Mouse (Mus musculus) stomach, postnatal 0 days (tissue): ENCODE results near the gene Pphln1. TPM values are rescaled to one million over a fixed set of nuclear protein-coding genes. Genes with fewer than 3 reads are reported as not detected.

Source experiments
- ATAC-seq: fragments of 200-750 bp; cut with Nextera tagmentation; 2 replicates; pipeline ENCODE4 v1.8.0; 2017; ENCODE audit not compliant: low FRiP score, low TSS enrichment
- DNase-seq: peaks from one replicate; pipeline ENCODE4 v3.0.0-alpha.2; 2016; ENCODE audit warnings: low spot score
- H3K27ac ChIP-seq: fragments of 300-500 bp; sonication (generic); replicated peaks from 2 replicates; pipeline ENCODE4 v1.5.1; 2014; ENCODE audit warnings: mild to moderate bottlenecking, control low read depth
- H3K27me3 ChIP-seq: fragments of 300-500 bp; sonication (generic); 2 replicates; pipeline ENCODE4 v1.6.1; 2014; ENCODE audit warnings: low read length; ENCODE audit not compliant: control insufficient read depth, insufficient read depth
- H3K36me3 ChIP-seq: fragments of 300-500 bp; sonication (generic); 2 replicates; pipeline ENCODE4 v1.6.1; 2014; ENCODE audit warnings: low read length, mixed read lengths; ENCODE audit not compliant: control insufficient read depth, insufficient read depth
- H3K4me1 ChIP-seq: fragments of 300-500 bp; sonication (generic); replicated peaks from 2 replicates; pipeline ENCODE4 v1.6.1; 2014; ENCODE audit warnings: antibody characterized with exemption; ENCODE audit not compliant: control insufficient read depth, insufficient read depth
- H3K4me2 ChIP-seq: fragments of 300-500 bp; sonication (generic); replicated peaks from 2 replicates; pipeline ENCODE4 v1.6.1; 2014; ENCODE audit warnings: low read depth, mild to moderate bottlenecking, control low read depth, moderate library complexity
- H3K4me3 ChIP-seq: fragments of 300-500 bp; sonication (generic); 2 replicates; pipeline ENCODE4 v1.5.1; 2014; ENCODE audit warnings: low read depth, low read length, control low read depth
- H3K9ac ChIP-seq: fragments of 300-500 bp; sonication (generic); 2 replicates; pipeline ENCODE4 v1.6.1; 2014; ENCODE audit warnings: mild to moderate bottlenecking, low read length, control low read depth, mixed read lengths
- H3K9me3 ChIP-seq: fragments of 300-500 bp; sonication (generic); 2 replicates; pipeline ENCODE4 v1.6.1; 2016; ENCODE audit warnings: low read length; ENCODE audit not compliant: control insufficient read depth
- CTCF ChIP-seq: IDR thresholded peaks from 2 replicates; pipeline ENCODE4 v1.5.1; 2016; ENCODE audit warnings: antibody characterized with exemption, low read depth, mild to moderate bottlenecking, moderate library complexity
- EP300 ChIP-seq: optimal IDR thresholded peaks from 2 replicates; pipeline ENCODE3; 2016; ENCODE audit warnings: antibody characterized with exemption
- WGBS: fragments of 180-500 bp; shearing (Covaris S2); extraction: QIAGEN DNeasy Blood & Tissue Kit; methylation state at CpG from one replicate; pipeline ENCODE4 v1.1.7; 2014; 5-methylcytosine and 5-hydroxymethylcytosine counted together
- polyA plus RNA-seq: library from polyadenylated mRNA; unstranded; fragments of >200 nt; fragmentation: Nextera tagmentation; extraction: Ambion mirVana; gene quantifications from 2 replicates; pipeline ENCODE4 v1.2.1, GENCODE M21; 2015

Gene Pphln1
- polyA plus RNA-seq, 1 experiment from 2014 or later, result 18.2 TPM

DNA sequence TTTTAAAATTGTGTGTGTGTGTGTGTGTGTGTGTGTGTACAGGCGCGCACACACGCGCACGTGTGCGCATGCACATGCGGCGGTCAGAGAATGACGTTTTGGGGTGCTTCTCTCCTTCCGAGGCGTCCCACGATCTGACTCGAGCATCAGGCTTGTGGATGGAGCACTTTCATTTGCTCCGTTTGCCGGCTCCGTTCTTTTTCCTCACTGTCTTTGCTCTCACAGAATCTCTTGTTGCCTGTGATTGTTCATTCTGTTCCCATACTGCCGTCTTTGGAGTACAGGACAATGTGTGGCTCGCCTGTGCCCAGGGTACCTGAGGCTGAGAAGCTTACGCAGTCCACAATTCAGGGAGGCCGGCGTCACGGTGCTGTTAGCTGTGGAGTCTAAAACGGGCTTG lies 62.9 kb downstream of the Pphln1 start:
- no peak overlapping the region for H3K9ac ChIP-seq
- ATAC-seq, result no peak
- H3K27me3 ChIP-seq, result no peaks in the 10 kb centered on the region
- H3K36me3 ChIP-seq, result peaks cover 4% of the 10 kb centered on the region; the same call in 1 of the 2 replicates
- H3K4me1 ChIP-seq, result no peaks in the 10 kb centered on the region
- no peak overlapping the region for H3K4me2 ChIP-seq
- 95% methylated on average over 23 of the region's 23 CpGs for WGBS
- DNase-seq, result no peak
- no peak overlapping the region for H3K4me3 ChIP-seq
- no peak overlapping the region for H3K27ac ChIP-seq
- no peak for TF ChIP-seq CTCF
- no peaks in the 10 kb centered on the region for H3K9me3 ChIP-seq

DNA sequence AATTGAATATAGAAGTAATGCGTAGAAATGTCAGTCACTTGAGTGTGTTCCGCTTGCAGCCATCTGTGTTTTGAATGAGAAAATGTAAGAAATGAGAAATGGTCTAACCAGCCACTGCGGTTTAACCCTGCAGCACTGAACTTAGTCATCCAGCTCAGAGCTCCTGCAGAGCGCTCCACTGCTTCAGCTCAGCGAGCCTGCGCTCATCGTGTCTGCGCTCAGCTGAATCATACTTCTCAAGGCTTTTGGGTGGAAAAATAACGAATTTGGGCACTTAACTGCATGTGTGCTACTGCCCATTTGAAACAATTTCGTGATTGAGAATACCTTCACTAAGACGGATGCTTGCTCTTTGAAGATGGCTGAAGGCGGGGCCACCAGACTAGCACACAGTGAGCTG lies 73.5 kb downstream of the Pphln1 start:
- DNase-seq (no peak), ATAC-seq (no peak)
- no peak for TF ChIP-seq EP300
- TF ChIP-seq CTCF, result no peak
- Histone ChIP-seq H3K4me1 (no peaks in the 10 kb centered on the region), H3K9me3 (no peaks in the 10 kb centered on the region), H3K36me3 (no peaks in the 10 kb centered on the region), H3K27ac (no peak overlapping the region), H3K27me3 (no peaks in the 10 kb centered on the region), H3K4me3 (no peak overlapping the region), H3K9ac (no peak overlapping the region), H3K4me2 (no peak overlapping the region)
- WGBS, result 79% methylated on average over 12 of the region's 12 CpGs

DNA sequence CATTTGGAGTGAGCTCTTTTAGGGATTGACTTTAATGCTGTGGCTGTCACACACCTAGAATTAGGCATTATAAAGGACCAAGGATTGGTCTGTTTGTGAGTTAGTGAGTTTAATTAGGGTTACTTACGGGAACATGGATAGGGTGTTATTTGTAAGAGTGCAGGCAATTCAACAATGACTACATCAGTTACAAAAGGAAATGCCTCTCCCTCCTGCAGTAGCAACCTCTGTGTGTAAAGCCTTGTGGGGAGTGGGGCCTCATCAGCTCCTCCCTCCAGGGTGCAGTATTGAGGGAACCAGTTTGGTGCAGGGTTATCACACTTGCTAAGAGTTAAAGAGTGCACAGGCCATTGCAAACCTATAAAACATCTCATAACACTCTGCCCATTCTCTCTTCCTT lies 73.9 kb downstream of the Pphln1 start:
- H3K27ac ChIP-seq, result no peak overlapping the region
- no peaks in the 10 kb centered on the region for H3K36me3 ChIP-seq
- ATAC-seq (no peak), DNase-seq (no peak)
- no peak overlapping the region for H3K4me3 ChIP-seq
- H3K9ac ChIP-seq, result no peak overlapping the region
- TF ChIP-seq CTCF (no peak), EP300 (no peak)
- 64% methylated on average over 1 of the region's 1 CpGs for WGBS
- H3K27me3 ChIP-seq, result no peaks in the 10 kb centered on the region
- no peak overlapping the region for H3K4me2 ChIP-seq
- no peaks in the 10 kb centered on the region for H3K9me3 ChIP-seq
- H3K4me1 ChIP-seq, result no peaks in the 10 kb centered on the region

DNA sequence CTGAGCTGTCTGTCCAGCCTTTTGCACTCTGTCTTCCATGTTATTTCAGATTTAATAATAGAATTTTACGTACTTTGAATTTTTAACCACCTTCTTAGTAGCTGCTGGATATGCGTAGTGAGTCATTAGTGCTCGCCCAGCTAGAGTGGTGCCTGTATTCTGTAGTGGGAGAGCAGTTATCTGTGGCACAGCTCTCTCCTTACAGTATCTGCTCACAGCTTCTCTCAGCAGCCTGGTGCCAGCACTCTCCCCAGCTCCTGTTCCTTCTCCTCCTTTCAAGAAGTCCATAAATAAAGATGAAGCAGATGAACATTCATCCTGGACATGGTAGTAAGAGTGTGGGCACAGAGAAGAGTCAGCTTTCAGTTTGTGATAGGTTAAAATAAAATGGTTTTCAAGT lies 76.1 kb downstream of the Pphln1 start:
- no peaks in the 10 kb centered on the region for H3K4me1 ChIP-seq
- no peaks in the 10 kb centered on the region for H3K27me3 ChIP-seq
- ATAC-seq (no peak), DNase-seq (no peak)
- TF ChIP-seq EP300, result no peak
- TF ChIP-seq CTCF, result no peak
- H3K9me3 ChIP-seq, result no peaks in the 10 kb centered on the region
- H3K27ac ChIP-seq, result no peak overlapping the region
- no peaks in the 10 kb centered on the region for H3K36me3 ChIP-seq
- H3K4me2 ChIP-seq, result no peak overlapping the region
- 90% methylated on average over 3 of the region's 3 CpGs for WGBS
- no peak overlapping the region for H3K4me3 ChIP-seq
- no peak overlapping the region for H3K9ac ChIP-seq

DNA sequence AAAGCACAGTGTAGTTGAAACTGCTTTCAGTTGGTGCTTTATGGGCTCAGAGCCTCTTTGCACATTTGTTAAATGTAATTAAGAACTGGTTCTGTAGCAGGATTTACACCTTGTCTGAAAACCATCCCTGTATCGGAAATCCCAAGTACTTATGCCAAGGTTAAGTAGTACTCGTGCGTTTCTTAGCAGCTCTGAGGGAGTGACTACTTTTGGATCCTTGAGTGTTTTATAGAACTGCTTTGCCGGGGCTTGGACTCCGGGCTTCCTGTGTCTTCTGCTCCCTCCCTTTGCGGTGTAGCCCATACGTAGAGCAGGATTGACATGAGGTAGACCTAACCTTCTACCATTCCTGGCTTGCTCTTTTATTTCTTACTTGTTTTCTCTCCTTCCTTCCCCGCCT lies 77.5 kb downstream of the Pphln1 start:
- no peaks in the 10 kb centered on the region for H3K36me3 ChIP-seq
- H3K4me1 ChIP-seq, result no peaks in the 10 kb centered on the region
- H3K27me3 ChIP-seq, result no peaks in the 10 kb centered on the region
- TF ChIP-seq CTCF, result no peak
- TF ChIP-seq EP300, result no peak
- 57% methylated on average over 8 of the region's 8 CpGs for WGBS
- DNase-seq, result no peak
- no peak overlapping the region for H3K9ac ChIP-seq
- H3K4me2 ChIP-seq, result no peak overlapping the region
- no peak for ATAC-seq
- no peak overlapping the region for H3K4me3 ChIP-seq
- no peaks in the 10 kb centered on the region for H3K9me3 ChIP-seq
- no peak overlapping the region for H3K27ac ChIP-seq

DNA sequence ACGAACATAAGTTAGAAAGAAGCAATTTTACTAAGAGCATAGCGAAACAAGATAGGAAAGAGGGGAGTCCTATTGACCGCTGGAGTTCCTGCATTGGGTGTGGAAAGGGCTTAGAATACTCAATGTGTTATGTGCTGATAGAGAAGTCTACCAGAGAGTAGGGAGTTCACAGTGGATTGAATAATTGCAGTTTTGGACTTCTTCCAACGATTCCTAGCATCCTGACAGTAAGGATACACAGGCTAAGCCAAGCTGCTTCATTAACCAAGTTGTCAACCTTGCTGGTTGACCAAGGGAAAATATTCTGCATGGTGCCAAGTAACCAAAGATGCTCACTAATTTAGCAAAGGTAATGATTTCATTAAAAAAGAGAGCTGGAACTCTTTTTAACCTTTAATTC lies 79.6 kb downstream of the Pphln1 start:
- WGBS, result 80% methylated on average over 4 of the region's 4 CpGs
- Histone ChIP-seq H3K4me2 (no peak overlapping the region), H3K9me3 (no peaks in the 10 kb centered on the region), H3K4me3 (no peak overlapping the region), H3K27ac (no peak overlapping the region), H3K4me1 (no peaks in the 10 kb centered on the region), H3K27me3 (no peaks in the 10 kb centered on the region), H3K36me3 (no peaks in the 10 kb centered on the region), H3K9ac (no peak overlapping the region)
- ATAC-seq (no peak), DNase-seq (no peak)
- TF ChIP-seq EP300 (no peak), CTCF (no peak)
